Comparison of ENCODE assay signal across 10 mouse cellular contexts in genomic region chr10:59915196-59915962, GRCm38 (mm10). TPM values are rescaled to one million over a fixed set of nuclear protein-coding genes. Genes with fewer than 3 reads are reported as not detected.
DNase-seq lines count a peak whose midpoint lies in the region; ATAC-seq and TF ChIP-seq lines count a peak whose summit lies in the region.
"Had no signal": no experiment of that assay in that cellular context is flagged by ENCODE, and none has a peak within 500 bp of the region (broad histone marks: within the 10 kb centered on the region; RNA-seq: fewer than 3 reads in every experiment).

No protein-coding gene starts in this region.

- no peaks in the 10 kb centered on the region for H3K36me3 ChIP-seq in forebrain, embryonic 10.5 days (replicated peaks)
- H3K36me3 ChIP-seq in forebrain, embryonic 16.5 days (ENCODE audit: control insufficient read depth, insufficient read depth) = no peaks in the 10 kb centered on the region
- H3K36me3 ChIP-seq in liver, adult 2 months (ENCODE audit: control insufficient read depth, insufficient read depth, low read length) = no peaks in the 10 kb centered on the region
- H3K36me3 ChIP-seq in liver, embryonic 11.5 days (ENCODE audit: control insufficient read depth, insufficient read depth, low read length) = no peaks in the 10 kb centered on the region
- H3K36me3 ChIP-seq in embryonic facial prominence, embryonic 10.5 days (replicated peaks) = no peaks in the 10 kb centered on the region
- H3K36me3 ChIP-seq in myocyte (ENCODE audit: control insufficient read depth, insufficient read depth) = no peaks in the 10 kb centered on the region
- H3K36me3 ChIP-seq: neural tube, embryonic 15.5 days had no signal

- H3ac ChIP-seq in myocyte (ENCODE audit: control insufficient read depth, insufficient read length) = no peak overlapping the region

- H3K9me3 ChIP-seq in forebrain, embryonic 10.5 days = no peaks in the 10 kb centered on the region
- H3K9me3 ChIP-seq in forebrain, embryonic 16.5 days (ENCODE audit: control insufficient read depth, low read length) = no peaks in the 10 kb centered on the region
- no peaks in the 10 kb centered on the region for H3K9me3 ChIP-seq in liver, embryonic 11.5 days (ENCODE audit: control insufficient read depth, low read length)
- no peaks in the 10 kb centered on the region for H3K9me3 ChIP-seq in embryonic facial prominence, embryonic 10.5 days
- H3K9me3 ChIP-seq: neural tube, embryonic 15.5 days had no signal

- DNase-seq in forebrain, embryonic 10.5 days (ENCODE audit: extremely low spot score, low spot score) = no peak
- DNase-seq in liver, adult 2 months (ENCODE audit: extremely low read depth, low read depth, low spot score) = peak; percentile 78
- DNase-seq in liver, embryonic 11.5 days (ENCODE audit: low spot score) = no peak
- DNase-seq in embryonic facial prominence, embryonic 10.5 days (ENCODE audit: low spot score) = no peak
- no peak for DNase-seq in spleen, postnatal 14 days (ENCODE audit: low spot score in 2 of 2)
- no peak for DNase-seq in thymus, postnatal 14 days
- DNase-seq: cerebellum, adult 18-20 months had no signal

- H3K27me3 ChIP-seq in forebrain, embryonic 10.5 days (ENCODE audit: poor library complexity, severe bottlenecking) = peaks cover 33% of the 10 kb centered on the region
- H3K27me3 ChIP-seq in forebrain, embryonic 16.5 days (replicated peaks; ENCODE audit: control insufficient read depth, insufficient read depth, low read length) = no peaks in the 10 kb centered on the region
- no peaks in the 10 kb centered on the region for H3K27me3 ChIP-seq in liver, adult 2 months (ENCODE audit: control insufficient read depth, insufficient read depth, low read length)
- no peaks in the 10 kb centered on the region; the same call in 1 of the 2 replicates for H3K27me3 ChIP-seq in liver, embryonic 11.5 days (replicated peaks; ENCODE audit: control insufficient read depth, insufficient read depth, low read length)
- peaks cover 2% of the 10 kb centered on the region; the same call in 1 of the 2 replicates for H3K27me3 ChIP-seq in embryonic facial prominence, embryonic 10.5 days (replicated peaks; ENCODE audit: low read depth, poor library complexity, severe bottlenecking)
- H3K27me3 ChIP-seq in myocyte (ENCODE audit: control insufficient read depth, insufficient read depth, insufficient read length) = no peaks in the 10 kb centered on the region
- H3K27me3 ChIP-seq: neural tube, embryonic 15.5 days had no signal

- no peaks in the 10 kb centered on the region for H3K79me2 ChIP-seq in liver, adult 2 months (ENCODE audit: control insufficient read depth, insufficient read depth, low read length)
- no peaks in the 10 kb centered on the region for H3K79me2 ChIP-seq in myocyte (ENCODE audit: control insufficient read depth, insufficient read depth)

- H3K4me3 ChIP-seq in forebrain, embryonic 10.5 days = no peak overlapping the region
- H3K4me3 ChIP-seq in forebrain, embryonic 16.5 days (replicated peaks; ENCODE audit: low read length) = no peak overlapping the region
- H3K4me3 ChIP-seq in liver, adult 2 months (ENCODE audit: insufficient read depth, low read depth, low read length) = no peak overlapping the region
- no peak overlapping the region for H3K4me3 ChIP-seq in liver, embryonic 11.5 days (ENCODE audit: low read depth, low read length)
- no peak overlapping the region for H3K4me3 ChIP-seq in embryonic facial prominence, embryonic 10.5 days
- H3K4me3 ChIP-seq in myocyte = no peak overlapping the region

- no peak overlapping the region for H3K4me2 ChIP-seq in forebrain, embryonic 16.5 days (ENCODE audit: low read length)
- no peak overlapping the region for H3K4me2 ChIP-seq in liver, embryonic 11.5 days
- H3K4me2 ChIP-seq in myocyte (ENCODE audit: low read depth) = peak overlapping the region; percentile 61

- peak overlapping the region; percentile 79 for H3K27ac ChIP-seq in forebrain, embryonic 10.5 days
- no peak overlapping the region for H3K27ac ChIP-seq in forebrain, embryonic 16.5 days (ENCODE audit: low read length)
- H3K27ac ChIP-seq in liver, adult 2 months (replicated peaks; ENCODE audit: insufficient read depth, low read depth, low read length) = peak overlapping the region; percentile 33
- no peak overlapping the region for H3K27ac ChIP-seq in liver, embryonic 11.5 days (ENCODE audit: low read depth, low read length)
- H3K27ac ChIP-seq in embryonic facial prominence, embryonic 10.5 days (replicated peaks) = peak overlapping the region; percentile 88; the same call in 1 of the 2 replicates

- TF ChIP-seq CTCF in liver, adult 2 months (IDR thresholded peaks at IDR 0.05; ENCODE audit: low read depth, low read length) = no peak

- H3K9ac ChIP-seq in forebrain, embryonic 16.5 days (replicated peaks; ENCODE audit: low read depth, low read length) = no peak overlapping the region
- H3K9ac ChIP-seq in liver, adult 2 months (ENCODE audit: low read depth, low read length) = no peak overlapping the region
- no peak overlapping the region for H3K9ac ChIP-seq in liver, embryonic 11.5 days (ENCODE audit: low read depth, low read length)

- H3K4me1 ChIP-seq in forebrain, embryonic 10.5 days = peaks cover 55% of the 10 kb centered on the region
- H3K4me1 ChIP-seq in forebrain, embryonic 16.5 days (replicated peaks; ENCODE audit: control insufficient read depth, insufficient read depth, low read length) = peaks cover 30% of the 10 kb centered on the region
- H3K4me1 ChIP-seq in liver, adult 2 months (ENCODE audit: control insufficient read depth, insufficient read depth, low read length) = peaks cover 11% of the 10 kb centered on the region
- H3K4me1 ChIP-seq in liver, embryonic 11.5 days (replicated peaks; ENCODE audit: control insufficient read depth, insufficient read depth, low read length) = peaks cover 42% of the 10 kb centered on the region
- peaks cover 63% of the 10 kb centered on the region for H3K4me1 ChIP-seq in embryonic facial prominence, embryonic 10.5 days

- no peak for TF ChIP-seq POLR2A in liver, adult 2 months (IDR thresholded peaks at IDR 0.05; ENCODE audit: extremely low read depth, insufficient read depth, low read length)
- no peak for TF ChIP-seq POLR2A in myocyte (IDR thresholded peaks at IDR 0.05; ENCODE audit: insufficient read length, low read depth)

- ATAC-seq in forebrain, embryonic 16.5 days = no peak
- ATAC-seq in liver, embryonic 11.5 days (replicated peaks; ENCODE audit: low FRiP score) = no peak

- WGBS in forebrain, embryonic 10.5 days = 91% methylated on average over 8 of the region's 8 CpGs
- 92% methylated on average over 8 of the region's 8 CpGs for WGBS in forebrain, embryonic 16.5 days
- 39% methylated on average over 8 of the region's 8 CpGs for WGBS in liver, adult 2 months
- 82% methylated on average over 8 of the region's 8 CpGs for WGBS in liver, embryonic 11.5 days
- WGBS in embryonic facial prominence, embryonic 10.5 days = 90% methylated on average over 8 of the region's 8 CpGs

TF ChIP-seq in myocyte, 11 proteins besides CTCF, POLR2A, EP300 and RAD21:
- TF ChIP-seq MAX (IDR thresholded peaks at IDR 0.05; ENCODE audit: low read depth) (no peak), TCF12 (IDR thresholded peaks at IDR 0.05; ENCODE audit: insufficient read depth, poor library complexity, severe bottlenecking) (peak; percentile 13), MYOG (IDR thresholded peaks at IDR 0.05; ENCODE audit: control insufficient read depth in 1 of 3, insufficient read depth in 1 of 3, insufficient read length in 2 of 3, low read depth in 2 of 3) (peak in 2 of 3 experiments; percentile 72 to 86), MYOD1 (IDR thresholded peaks at IDR 0.05; ENCODE audit: control insufficient read depth in 1 of 3, insufficient read length in 2 of 3, low read depth in 2 of 3) (peak in 2 of 3 experiments; percentile 74 to 84), CEBPB (IDR thresholded peaks at IDR 0.05; ENCODE audit: insufficient read depth, poor library complexity, severe bottlenecking) (no peak), POLR2AphosphoS2 (IDR thresholded peaks at IDR 0.05; ENCODE audit: insufficient read length, low read depth) (no peak), REST (IDR thresholded peaks at IDR 0.05; ENCODE audit: insufficient read depth, insufficient read length) (no peak)

RNA-seq across cellular contexts. Expression of gene Dnajb12, which starts 36.0 kb away (rescaled TPM):
- 26.2 and 27.9 TPM in 2 replicates for polyA plus RNA-seq in forebrain, embryonic 10.5 days (2016; fragmentation: Nextera tagmentation; extraction: Ambion mirVana)
- polyA plus RNA-seq in forebrain, embryonic 16.5 days (2015; fragmentation: Nextera tagmentation; extraction: Ambion mirVana) = 18.5 and 21.2 TPM in 2 replicates
- total RNA-seq in liver, adult 2 months (2014; rRNA removed) = 22.4 and 27.7 TPM in 2 replicates
- 47.0 and 56.9 TPM in 2 replicates for polyA plus RNA-seq in liver, adult 2 months (2012; rRNA removed)
- 27.4 and 30.2 TPM in 2 replicates for polyA plus RNA-seq in liver, embryonic 11.5 days (2014; fragmentation: Nextera tagmentation; extraction: Ambion mirVana)
- polyA plus RNA-seq in embryonic facial prominence, embryonic 10.5 days (2016; fragmentation: Nextera tagmentation; extraction: Ambion mirVana) = 27.0 TPM in 2 replicates
- 45.2 TPM for polyA plus RNA-seq in myocyte (2012; fragmentation: generic; extraction: Trizol)

RNA-seq across cellular contexts. Expression of gene Ddit4, which starts 36.3 kb away (rescaled TPM):
- polyA plus RNA-seq in forebrain, embryonic 10.5 days (2016; fragmentation: Nextera tagmentation; extraction: Ambion mirVana) = 32.7 and 35.3 TPM in 2 replicates
- 75.5 and 79.6 TPM in 2 replicates for polyA plus RNA-seq in forebrain, embryonic 16.5 days (2015; fragmentation: Nextera tagmentation; extraction: Ambion mirVana)
- total RNA-seq in liver, adult 2 months (2014; rRNA removed) = 5.2 and 8.8 TPM in 2 replicates
- polyA plus RNA-seq in liver, adult 2 months (2012; rRNA removed) = 13.6 and 16.4 TPM in 2 replicates
- 2.7 and 4.3 TPM in 2 replicates for polyA plus RNA-seq in liver, embryonic 11.5 days (2014; fragmentation: Nextera tagmentation; extraction: Ambion mirVana)
- polyA plus RNA-seq in embryonic facial prominence, embryonic 10.5 days (2016; fragmentation: Nextera tagmentation; extraction: Ambion mirVana) = 35.9 and 42.0 TPM in 2 replicates
- polyA plus RNA-seq in myocyte (2012; fragmentation: generic; extraction: Trizol) = 266 TPM

Comparison
In these comparisons a context has a peak if more than half of its experiments do, and no peak if none do; other contexts are left out.
1. H3K27ac ChIP-seq: peak in forebrain, embryonic 10.5 days (single experiment), liver, adult 2 months (single experiment) and embryonic facial prominence, embryonic 10.5 days (single experiment); none in forebrain, embryonic 16.5 days (single experiment) and liver, embryonic 11.5 days (single experiment).